Comparison of ENCODE assay signal across 28 mouse cellular contexts in genomic region chr4:131786800-131787199, GRCm38 (mm10). TPM values are rescaled to one million over a fixed set of nuclear protein-coding genes. Genes with fewer than 3 reads are reported as not detected.
DNase-seq lines count a peak whose midpoint lies in the region; ATAC-seq and TF ChIP-seq lines count a peak whose summit lies in the region.
"Had no signal": no experiment of that assay in that cellular context is flagged by ENCODE, and none has a peak within 500 bp of the region (broad histone marks: within the 10 kb centered on the region; RNA-seq: fewer than 3 reads in every experiment).

No protein-coding gene starts in this region.

- no peak overlapping the region for H3K4me2 ChIP-seq in forebrain, embryonic 11.5 days (ENCODE audit: low read depth, low read length, severe bottlenecking)
- H3K4me2 ChIP-seq: forebrain, embryonic 12.5 days; heart, embryonic 12.5 days; hindbrain, embryonic 14.5 days; lung, embryonic 15.5 days; midbrain, embryonic 12.5 days; neural tube, embryonic 13.5 days; stomach, embryonic 15.5 days had no signal

- H3K36me3 ChIP-seq in forebrain, embryonic 11.5 days (ENCODE audit: control insufficient read depth, insufficient read depth, low read length), result no peaks in the 10 kb centered on the region; the same call in 1 of the 2 replicates
- H3K36me3 ChIP-seq: heart, embryonic 12.5 days; lung, embryonic 15.5 days; midbrain, embryonic 12.5 days; neural tube, embryonic 13.5 days; stomach, embryonic 15.5 days had no signal

- 64% methylated on average over 7 of the region's 7 CpGs for WGBS in lung, adult 2 months
- WGBS in forebrain, embryonic 11.5 days, result 82% methylated on average over 7 of the region's 7 CpGs

- H3K4me1 ChIP-seq in lung, adult 2 months (ENCODE audit: control insufficient read depth, insufficient read depth, low read length), result peaks cover 5% of the 10 kb centered on the region; the same call in 1 of the 2 replicates
- H3K4me1 ChIP-seq in forebrain, embryonic 11.5 days (replicated peaks; ENCODE audit: control insufficient read depth, insufficient read depth, low read length), result no peaks in the 10 kb centered on the region
- H3K4me1 ChIP-seq: lung, embryonic 15.5 days; megakaryocyte, embryonic 14.5 days; midbrain, embryonic 12.5 days; neural tube, embryonic 13.5 days; stomach, embryonic 15.5 days had no signal

- no peak overlapping the region for H3K27ac ChIP-seq in forebrain, embryonic 11.5 days (ENCODE audit: low read depth, low read length)
- H3K27ac ChIP-seq: forebrain, embryonic 12.5 days; hindbrain, embryonic 14.5 days; liver, embryonic 14.5 days; lung, embryonic 15.5 days; midbrain, embryonic 12.5 days; neural tube, embryonic 13.5 days; stomach, embryonic 15.5 days had no signal

- no peak overlapping the region for H3K4me3 ChIP-seq in lung, adult 2 months (replicated peaks; ENCODE audit: extremely low read depth, low read depth, low read length)
- H3K4me3 ChIP-seq in forebrain, embryonic 11.5 days (ENCODE audit: low read depth, low read length), result no peak overlapping the region
- H3K4me3 ChIP-seq: erythroblast, embryonic 14.5 days; forebrain, embryonic 12.5 days; heart, embryonic 12.5 days; lung, embryonic 15.5 days; megakaryocyte, embryonic 14.5 days; midbrain, embryonic 12.5 days; neural tube, embryonic 13.5 days; stomach, embryonic 15.5 days had no signal

- no peak for TF ChIP-seq CTCF in lung, adult 2 months (IDR thresholded peaks at IDR 0.05; ENCODE audit: insufficient read depth, low read length)

- H3K27me3 ChIP-seq in forebrain, embryonic 11.5 days (ENCODE audit: control insufficient read depth, insufficient read depth, low read length), result no peaks in the 10 kb centered on the region
- H3K27me3 ChIP-seq: forebrain, embryonic 12.5 days; lung, embryonic 15.5 days; midbrain, embryonic 12.5 days; neural tube, embryonic 13.5 days; stomach, embryonic 15.5 days had no signal

- no peak for ATAC-seq in forebrain, embryonic 11.5 days (replicated peaks; ENCODE audit: low FRiP score)
- ATAC-seq: activated CD4-positive, CD25-positive, alpha-beta regulatory T cell, adult 4 months; forebrain, postnatal 0 days; intestine, postnatal 0 days had no signal

- no peak for TF ChIP-seq POLR2A in lung, adult 2 months (IDR thresholded peaks at IDR 0.05; ENCODE audit: borderline replicate concordance, extremely low read depth, low read depth, low read length)

- no peaks in the 10 kb centered on the region for H3K9me3 ChIP-seq in forebrain, embryonic 11.5 days (ENCODE audit: control insufficient read depth, low read length)
- H3K9me3 ChIP-seq: forebrain, embryonic 12.5 days; heart, embryonic 12.5 days; lung, embryonic 15.5 days; megakaryocyte, embryonic 14.5 days; midbrain, embryonic 12.5 days; neural tube, embryonic 13.5 days; stomach, embryonic 15.5 days had no signal

- no peak overlapping the region for H3K9ac ChIP-seq in forebrain, embryonic 11.5 days (ENCODE audit: low read length)
- H3K9ac ChIP-seq: forebrain, embryonic 12.5 days; forebrain, postnatal 0 days; heart, embryonic 12.5 days; hindbrain, embryonic 14.5 days; liver, embryonic 14.5 days; lung, embryonic 15.5 days; midbrain, embryonic 12.5 days; neural tube, embryonic 13.5 days; stomach, embryonic 15.5 days had no signal

- DNase-seq in kidney, postnatal 14 days, result peak; percentile 19
- DNase-seq in kidney, postnatal 4 days, result no peak
- peak; percentile 70 for DNase-seq in lung, adult 2 months
- DNase-seq in lung, postnatal 25 days (ENCODE audit: low spot score), result peak; percentile 89
- no peak for DNase-seq in forebrain, embryonic 11.5 days (ENCODE audit: low spot score)
- no peak for DNase-seq in frontal cortex, postnatal 14 days (ENCODE audit: low spot score in 2 of 2)
- DNase-seq: adrenal gland, adult 2 months; adrenal gland, postnatal 36 days; B cell, adult 2 months; cerebellum, adult 2 months; cerebellum, postnatal 14 days; forebrain, postnatal 0 days; gastrocnemius, postnatal 25 days; heart, adult 18-20 months; liver; right cerebral cortex, postnatal 25 days had no signal

RNA-seq across cellular contexts. Expression of gene Ptpru, which starts 51.3 kb away (rescaled TPM):
- 32.4 and 44.6 TPM in 2 replicates for polyA plus RNA-seq in lung, adult 2 months (2012; rRNA removed)
- polyA plus RNA-seq in forebrain, embryonic 11.5 days (2014; fragmentation: Nextera tagmentation; extraction: Ambion mirVana), result 40.7 and 44.3 TPM in 2 replicates

RNA-seq across cellular contexts. Expression of gene Mecr, which starts 56.5 kb away (rescaled TPM):
- 13.4 and 22.7 TPM in 2 replicates for polyA plus RNA-seq in lung, adult 2 months (2012; rRNA removed)
- 50.1 and 51.7 TPM in 2 replicates for polyA plus RNA-seq in forebrain, embryonic 11.5 days (2014; fragmentation: Nextera tagmentation; extraction: Ambion mirVana)

Comparison
In these comparisons a context has a peak if more than half of its experiments do, and no peak if none do; other contexts are left out.
1. DNase-seq: peak in kidney, postnatal 14 days (single experiment), lung, adult 2 months (single experiment) and lung, postnatal 25 days (single experiment); none in kidney, postnatal 4 days (0 of 2), forebrain, embryonic 11.5 days (single experiment) and frontal cortex, postnatal 14 days (0 of 2).